Mouse (Mus musculus): ENCODE data around the gene Susd2.

The Susd2 gene

GRCm38 (mm10) chr10:75654053-75654452 is 10.2 kb upstream of the Susd2 start:
- DNase-seq (ENCODE audit: low read depth), result no peak

GRCm38 (mm10) chr10:75651381-75652068 is 7.7 kb upstream of the Susd2 start:
- DNase-seq (ENCODE audit: low read depth), result no peak

GRCm38 (mm10) chr10:75650306-75650902 is 6.6 kb upstream of the Susd2 start:
- DNase-seq (ENCODE audit: low read depth), result no peak

- no peak for DNase-seq (ENCODE audit: low read depth)
Observed at GRCm38 (mm10) chr10:75649406-75649995, 5.7 kb upstream of the Susd2 start.

- DNase-seq (ENCODE audit: low read depth), result no peak
Observed at GRCm38 (mm10) chr10:75649001-75649400, 5.2 kb upstream of the Susd2 start.

- DNase-seq (ENCODE audit: low read depth), result no peak
Observed at GRCm38 (mm10) chr10:75648091-75648490, 4.3 kb upstream of the Susd2 start.

- DNase-seq (ENCODE audit: low read depth), result peak; percentile 77
Observed at GRCm38 (mm10) chr10:75647362-75647761, 3.6 kb upstream of the Susd2 start.

GRCm38 (mm10) chr10:75646406-75646805 is 2.6 kb upstream of the Susd2 start:
- DNase-seq (ENCODE audit: low read depth), result no peak

GRCm38 (mm10) chr10:75645616-75646015 is 1.8 kb upstream of the Susd2 start:
- no peak for DNase-seq (ENCODE audit: low read depth)

- no peak for DNase-seq (ENCODE audit: low read depth)
Observed at GRCm38 (mm10) chr10:75642891-75643290, 917 bp downstream of the Susd2 start.

- no peak for DNase-seq (ENCODE audit: low read depth)
Observed at GRCm38 (mm10) chr10:75642436-75642835, 1.4 kb downstream of the Susd2 start.

GRCm38 (mm10) chr10:75641721-75642222 is 2.0 kb downstream of the Susd2 start:
- DNase-seq (ENCODE audit: low read depth), result no peak

GRCm38 (mm10) chr10:75637711-75638110 is 6.1 kb downstream of the Susd2 start:
- DNase-seq (ENCODE audit: low read depth), result no peak

- no peak for DNase-seq (ENCODE audit: low read depth)
Observed at GRCm38 (mm10) chr10:75636084-75636786, 7.6 kb downstream of the Susd2 start.

GRCm38 (mm10) chr10:75635693-75636055 is 8.1 kb downstream of the Susd2 start:
- peak; percentile 91 for DNase-seq (ENCODE audit: low read depth)

- no peak for DNase-seq (ENCODE audit: low read depth)
Observed at GRCm38 (mm10) chr10:75635019-75635692, 8.7 kb downstream of the Susd2 start.

- DNase-seq (ENCODE audit: low read depth), result no peak
Observed at GRCm38 (mm10) chr10:75634610-75635009, 9.2 kb downstream of the Susd2 start.

GRCm38 (mm10) chr10:75633576-75634139 is 10.2 kb downstream of the Susd2 start:
- no peak for DNase-seq (ENCODE audit: low read depth)

- peak; percentile 63 for DNase-seq (ENCODE audit: low read depth)
Observed at GRCm38 (mm10) chr10:75633048-75633447, 10.8 kb downstream of the Susd2 start.

GRCm38 (mm10) chr10:75632633-75633032 is 11.2 kb downstream of the Susd2 start:
- DNase-seq (ENCODE audit: low read depth), result peak; percentile 56

GRCm38 (mm10) chr10:75627490-75627889 is 16.3 kb downstream of the Susd2 start:
- peak; percentile 49 for DNase-seq (ENCODE audit: low read depth)

- DNase-seq (ENCODE audit: low read depth), result no peak
Observed at GRCm38 (mm10) chr10:75626991-75627390, 16.8 kb downstream of the Susd2 start.

Data from NIH3T3 (cell line).